Mouse (Mus musculus): ENCODE data around the gene Stx1a. TPM values are rescaled to one million over a fixed set of nuclear protein-coding genes. Genes with fewer than 3 reads are reported as not detected.

Stx1a gene
- under 1 TPM; 0.46 to 0.53 TPM for total RNA-seq (2023)

GRCm38 (mm10) chr5:135023344-135024173, at the start of gene Stx1a:
Stx1a (plus strand) TSS chr5:135023482.

GRCm38 (mm10) chr5:134985633-134986297, 37.5 kb upstream of the Stx1a start, which contains the start of gene Cldn3:
Cldn3 (plus strand) TSS chr5:134986214.

GRCm38 (mm10) chr5:135008671-135009589, 14.4 kb upstream of the Stx1a start, which contains the start of gene Abhd11:
Abhd11 (plus strand) TSS chr5:135009152.

GRCm38 (mm10) chr5:135063629-135064381, 40.5 kb downstream of the Stx1a start, which contains the start of gene Dnajc30:
Dnajc30 (plus strand) TSS chr5:135064202.

GRCm38 (mm10) chr5:135064909-135065446, 41.7 kb downstream of the Stx1a start, which contains the start of gene Bud23:
Bud23 (minus strand) TSS chr5:135064959.

GRCm38 (mm10) chr5:135077564-135078481, 54.5 kb downstream of the Stx1a start, which contains the start of gene Vps37d:
Vps37d (minus strand) TSS chr5:135078266.

DNA sequence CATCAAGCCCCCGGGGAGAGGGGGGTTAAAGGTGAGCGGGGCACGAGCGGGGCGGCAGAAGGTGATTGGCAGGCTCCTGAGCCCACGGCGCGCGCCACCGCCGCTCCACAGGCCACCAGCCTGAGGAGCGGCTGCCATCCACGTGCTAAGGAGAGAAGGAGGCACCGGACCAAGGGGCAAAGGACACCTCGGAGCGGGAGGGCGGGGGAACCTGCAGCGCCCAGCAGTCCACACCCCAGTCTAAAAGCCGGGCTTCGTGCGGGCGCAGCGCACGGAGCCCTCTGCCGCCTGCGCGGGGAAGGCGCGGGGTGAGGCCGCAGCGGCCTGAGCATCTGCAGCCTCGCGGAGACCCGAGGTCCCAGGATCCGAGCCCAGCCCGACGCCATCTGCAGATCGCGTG, 66.4 kb downstream of the Stx1a start, which contains the start of gene Mlxipl:
Mlxipl (plus strand) TSS at position 238 of the 400 bp plus-strand sequence.

Other genes with a start within 250 kb of the Stx1a start
- gene Tmem270, start 116.7 kb upstream of the Stx1a start, total RNA-seq (2023) = not detected
- 10 to 100 TPM; 23.0 to 34.6 TPM for gene Cldn13, start 108.0 kb upstream of the Stx1a start, total RNA-seq (2023)
- 1 to 10 TPM; 1.3 to 6.4 TPM for gene Mettl27, start 91.1 kb upstream of the Stx1a start, total RNA-seq (2023)
- gene Cldn4, start 76.5 kb upstream of the Stx1a start, total RNA-seq (2023) = not detected
- gene Cldn3, start 37.3 kb upstream of the Stx1a start, total RNA-seq (2023) = not detected
- 10 to 100 TPM; 20.8 to 24.5 TPM for gene Abhd11, start 14.3 kb upstream of the Stx1a start, total RNA-seq (2023)
- 10 to 100 TPM; 12.1 to 13.1 TPM for gene Dnajc30, start 40.7 kb downstream of the Stx1a start, total RNA-seq (2023)
- 10 to 100 TPM; 28.8 to 29.4 TPM for gene Bud23, start 41.5 kb downstream of the Stx1a start, total RNA-seq (2023)
- not detected for gene Vps37d, start 54.8 kb downstream of the Stx1a start, total RNA-seq (2023)
- gene Mlxipl, start 66.4 kb downstream of the Stx1a start, total RNA-seq (2023) = 1 to 10 TPM; 1.1 to 1.3 TPM
- gene Tbl2, start 126.2 kb downstream of the Stx1a start, total RNA-seq (2023) = 10 to 100 TPM in 1 of 2 experiments, 1 to 10 TPM in 1; 8.3 to 10.7 TPM
- 10 to 100 TPM; 25.0 to 26.4 TPM for gene Bcl7b, start 144.8 kb downstream of the Stx1a start, total RNA-seq (2023)
- gene Baz1b, start 163.8 kb downstream of the Stx1a start, total RNA-seq (2023) = 10 to 100 TPM; 89.4 to 94.1 TPM
- gene Fzd9, start 227.7 kb downstream of the Stx1a start, total RNA-seq (2023) = not detected

Measured in neutrophil, adult 83 days (primary cell).